Mouse (Mus musculus) liver, embryonic 15.5 days (tissue): Measurements from ENCODE around the gene Slc16a6. TPM values are rescaled to one million over a fixed set of nuclear protein-coding genes. Genes with fewer than 3 reads are reported as not detected.

Experiments
- ATAC-seq: fragments of 200-750 bp; cut with Nextera tagmentation; 2 replicates; pipeline ENCODE4 v1.8.0; 2017; ENCODE audit warnings: moderate number of reproducible peaks, mild to moderate bottlenecking, moderate library complexity; ENCODE audit not compliant: insufficient read depth
- H3K27ac ChIP-seq: fragments of 300-500 bp; sonication (generic); replicated peaks from 2 replicates; pipeline ENCODE4 v1.5.1; 2015; ENCODE audit warnings: mild to moderate bottlenecking, inconsistent platforms
- H3K27me3 ChIP-seq: fragments of 300-500 bp; sonication (generic); 2 replicates; pipeline ENCODE4 v1.6.1; 2015; ENCODE audit warnings: mild to moderate bottlenecking, inconsistent platforms
- H3K36me3 ChIP-seq: fragments of 300-500 bp; sonication (generic); replicated peaks from 2 replicates; pipeline ENCODE4 v1.6.1; 2015; ENCODE audit warnings: moderate library complexity, mild to moderate bottlenecking, inconsistent platforms
- H3K4me1 ChIP-seq: fragments of 300-500 bp; sonication (generic); replicated peaks from 2 replicates; pipeline ENCODE4 v1.6.1; 2015; ENCODE audit warnings: inconsistent platforms
- H3K4me2 ChIP-seq: fragments of 300-500 bp; sonication (generic); 2 replicates; pipeline ENCODE4 v1.6.1; 2015; ENCODE audit warnings: moderate library complexity, mild to moderate bottlenecking, inconsistent platforms
- H3K4me3 ChIP-seq: fragments of 300-500 bp; sonication (generic); replicated peaks from 2 replicates; pipeline ENCODE4 v1.5.1; 2015; ENCODE audit warnings: mild to moderate bottlenecking, inconsistent platforms
- H3K9ac ChIP-seq: fragments of 300-500 bp; sonication (generic); 2 replicates; pipeline ENCODE4 v1.6.1; 2015; ENCODE audit warnings: moderate library complexity, mild to moderate bottlenecking, inconsistent platforms
- H3K9me3 ChIP-seq: fragments of 300-500 bp; sonication (generic); replicated peaks from 2 replicates; pipeline ENCODE4 v1.6.1; 2016; ENCODE audit warnings: inconsistent platforms
- WGBS: fragments of 180-500 bp; shearing (Covaris S2); methylation state at CpG from one replicate; pipeline ENCODE4 v1.1.7; 2015; ENCODE audit warnings: mixed read lengths; ENCODE audit not compliant: insufficient replicate concordance; 5-methylcytosine and 5-hydroxymethylcytosine counted together
- microRNA-seq: library from miRNA; unstranded; fragments of <30 nt; microRNA quantifications from one replicate; pipeline ENCODE4, GENCODE M21; 2016
- polyA plus RNA-seq: library from polyadenylated mRNA; unstranded; fragments of >200 nt; fragmentation: Nextera tagmentation; extraction: Ambion mirVana; gene quantifications from 2 replicates; pipeline ENCODE4 v1.2.1, GENCODE M21; 2015

Gene Slc16a6
- polyA plus RNA-seq, 1 experiment from 2014 or later: 39.1 TPM

DNA sequence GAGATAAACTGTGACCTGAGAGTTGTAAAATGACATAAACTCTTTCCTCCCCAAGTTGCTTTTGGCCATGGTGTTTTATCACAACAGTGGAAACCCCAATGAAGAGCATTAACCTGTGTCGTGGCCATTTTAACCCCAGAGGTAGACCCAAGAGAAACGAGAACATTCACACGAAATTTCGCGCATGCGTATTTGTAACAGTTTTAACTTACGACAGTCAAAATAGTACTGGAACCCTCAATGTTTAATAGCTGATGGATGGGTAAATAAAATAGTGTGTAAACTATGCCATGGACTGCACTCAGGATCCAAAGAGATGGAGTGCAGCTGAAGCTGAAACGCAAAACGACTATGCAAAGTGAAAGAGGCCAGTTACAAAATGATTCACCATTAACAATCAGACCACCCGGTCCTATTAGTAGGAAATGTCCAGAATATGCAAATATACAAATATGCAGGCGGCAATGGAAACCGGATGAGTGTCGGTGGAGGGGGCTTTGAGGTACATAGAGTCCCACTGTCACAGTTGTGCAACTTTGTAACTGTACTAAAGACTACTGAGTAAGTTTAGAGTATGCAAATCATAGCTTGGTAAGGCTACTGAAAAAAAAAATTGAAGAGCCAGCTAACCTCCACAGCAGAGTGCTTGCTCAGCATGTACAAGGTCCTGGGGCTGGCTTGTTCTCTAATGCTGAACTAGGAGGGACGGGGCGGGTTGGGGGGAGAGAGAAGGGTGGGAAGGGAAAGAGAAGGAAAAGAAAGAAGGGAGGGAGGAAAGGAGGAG lies 63.0 kb downstream of the Slc16a6 start:
- no peaks in the 10 kb centered on the region for H3K36me3 ChIP-seq
- ATAC-seq: no peak

DNA sequence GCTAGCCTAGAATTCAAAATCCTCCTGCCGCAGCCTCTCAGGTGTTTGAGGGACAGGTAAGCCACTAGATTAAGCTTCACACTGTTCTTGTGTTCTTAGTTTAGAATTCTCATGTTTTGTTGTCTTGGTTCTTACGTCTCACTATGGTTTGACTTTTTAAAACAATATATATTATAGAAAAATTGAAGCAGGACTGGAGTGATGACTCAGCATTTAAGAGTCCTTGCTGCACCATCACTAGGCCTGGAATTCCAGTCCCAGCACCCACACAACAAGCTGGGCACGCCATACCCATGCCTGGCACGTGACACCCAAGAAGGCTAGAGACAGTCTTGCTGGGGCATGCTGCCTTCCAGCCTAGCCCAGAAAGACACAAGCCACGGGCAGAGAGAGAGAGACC lies 67.0 kb downstream of the Slc16a6 start:
- ATAC-seq: no peak
- 70% methylated on average over 5 of the region's 5 CpGs for WGBS
- Histone ChIP-seq H3K4me3 (no peak overlapping the region), H3K36me3 (no peaks in the 10 kb centered on the region), H3K9ac (no peak overlapping the region), H3K4me1 (no peaks in the 10 kb centered on the region), H3K4me2 (no peak overlapping the region), H3K27ac (no peak overlapping the region), H3K27me3 (no peaks in the 10 kb centered on the region), H3K9me3 (no peaks in the 10 kb centered on the region)

More for the DNA sequence above, 63.0 kb downstream of the Slc16a6 start:
- Histone ChIP-seq H3K27ac (no peak overlapping the region), H3K27me3 (no peaks in the 10 kb centered on the region), H3K9me3 (no peaks in the 10 kb centered on the region), H3K4me3 (no peak overlapping the region), H3K9ac (no peak overlapping the region), H3K4me2 (no peak overlapping the region), H3K4me1 (no peaks in the 10 kb centered on the region)
- WGBS: 75% methylated on average over 15 of the region's 15 CpGs

Small RNA genes lying within 50 kb of the gene (microRNA-seq; reads per million reads assigned to microRNA genes)
- not detected for gene Gm25540

Other genes with a start within 250 kb of the Slc16a6 start
- 0.03 TPM in 1 of 2 replicates, not detected in the other for gene Rgs9, start 175.5 kb downstream of the Slc16a6 start, polyA plus RNA-seq
- gene Gna13, start 110.8 kb downstream of the Slc16a6 start, polyA plus RNA-seq: 13.3 and 14.7 TPM in 2 replicates
- gene 9930022D16Rik, start 59.7 kb downstream of the Slc16a6 start, polyA plus RNA-seq: not detected in 2 replicates
- gene Amz2, start 47.7 kb downstream of the Slc16a6 start, polyA plus RNA-seq: 10.8 and 11.1 TPM in 2 replicates
- gene Arsg, start 224 bp downstream of the Slc16a6 start, polyA plus RNA-seq: 3.4 and 3.7 TPM in 2 replicates
- 24.2 and 25.9 TPM in 2 replicates for gene Wipi1, start 138.4 kb upstream of the Slc16a6 start, polyA plus RNA-seq
- gene Prkar1a, start 175.8 kb upstream of the Slc16a6 start, polyA plus RNA-seq: 108 and 113 TPM in 2 replicates
- gene Fam20a, start 248.7 kb upstream of the Slc16a6 start, polyA plus RNA-seq: 6.7 and 8.6 TPM in 2 replicates